Mouse (Mus musculus): ENCODE data around the gene Srsf1. TPM values are rescaled to one million over a fixed set of nuclear protein-coding genes. Genes with fewer than 3 reads are reported as not detected.

The Srsf1 gene
- polyA plus RNA-seq, 1 experiment, result 76.5 TPM

- TF ChIP-seq POLR2A (IDR thresholded peaks at IDR 0.05; ENCODE audit: borderline replicate concordance, extremely low read depth, low read depth, low read length), result no peak
- no peak for TF ChIP-seq CTCF (IDR thresholded peaks at IDR 0.05; ENCODE audit: insufficient read depth, low read length)
- Histone ChIP-seq H3K4me3 (replicated peaks; ENCODE audit: extremely low read depth, low read depth, low read length) (no peak overlapping the region), H3K4me1 (ENCODE audit: control insufficient read depth, insufficient read depth, low read length) (peaks cover 5% of the 10 kb centered on the region)
- no peak for DNase-seq
- WGBS, result 32% methylated on average over 4 of the region's 4 CpGs
Observed at GRCm38 (mm10) chr11:88100170-88100569, 53.0 kb downstream of the Srsf1 start.

Other genes with a start within 250 kb of the Srsf1 start
- gene Lpo, start 219.1 kb upstream of the Srsf1 start, polyA plus RNA-seq (2012; rRNA removed), result 0.85 TPM in 1 of 2 replicates, not detected in the other
- gene Mks1, start 194.2 kb upstream of the Srsf1 start, polyA plus RNA-seq (2012; rRNA removed), result 8.5 and 10.0 TPM in 2 replicates
- gene Epx, start 171.8 kb upstream of the Srsf1 start, polyA plus RNA-seq (2012; rRNA removed), result 0.24 TPM in 1 of 2 replicates, not detected in the other
- not detected in 2 replicates for gene Olfr462, start 155.1 kb upstream of the Srsf1 start, polyA plus RNA-seq (2012; rRNA removed)
- not detected in 2 replicates for gene Olfr463, start 150.0 kb upstream of the Srsf1 start, polyA plus RNA-seq (2012; rRNA removed)
- 0.34 and 0.53 TPM in 2 replicates for gene Olfr464, start 126.4 kb upstream of the Srsf1 start, polyA plus RNA-seq (2012; rRNA removed)
- 91.2 and 105 TPM in 2 replicates for gene Dynll2, start 59.8 kb upstream of the Srsf1 start, polyA plus RNA-seq (2012; rRNA removed)
- gene Vezf1, start 20.9 kb downstream of the Srsf1 start, polyA plus RNA-seq (2012; rRNA removed), result 22.4 and 26.5 TPM in 2 replicates
- 40.7 and 42.9 TPM in 2 replicates for gene Cuedc1, start 50.7 kb downstream of the Srsf1 start, polyA plus RNA-seq (2012; rRNA removed)
- gene Mrps23, start 157.0 kb downstream of the Srsf1 start, polyA plus RNA-seq (2012; rRNA removed), result 23.3 and 39.0 TPM in 2 replicates
- gene Ccdc182, start 246.7 kb downstream of the Srsf1 start, polyA plus RNA-seq (2012; rRNA removed), result not detected in 2 replicates